Mouse (Mus musculus): ENCODE measurements around the gene Zfp882.
"Not testable (repeated sequence)": the region's sequence is repeated elsewhere in the genome, so short reads cannot be mapped to it uniquely, and the experiment has no call there.

Zfp882 gene

GRCm38 (mm10) chr8:71952961-71953700 is 44.7 kb downstream of the Zfp882 start:
- DNase-seq = not testable (repeated sequence)

GRCm38 (mm10) chr8:71954666-71955065 is 46.3 kb downstream of the Zfp882 start:
- DNase-seq = no peak

- DNase-seq = no peak
These were observed 52.1 kb downstream of the Zfp882 start for GRCm38 (mm10) chr8:71960483-71960882.

GRCm38 (mm10) chr8:71961796-71962195 is 53.4 kb downstream of the Zfp882 start:
- no peak for DNase-seq

GRCm38 (mm10) chr8:71964051-71964450 is 55.6 kb downstream of the Zfp882 start:
- DNase-seq = no peak

- DNase-seq = no peak
These were observed 56.8 kb downstream of the Zfp882 start for GRCm38 (mm10) chr8:71965166-71965565.

Data from retina, postnatal 1 day (tissue).